Mouse (Mus musculus): ENCODE results near the gene Tomm7. TPM values are rescaled to one million over a fixed set of nuclear protein-coding genes. Genes with fewer than 3 reads are reported as not detected.

Gene Tomm7
- polyA plus RNA-seq, 1 experiment from 2014 or later: 103 TPM

- no peak for ATAC-seq (ENCODE audit: insufficient number of reproducible peaks, low FRiP score, low TSS enrichment, low read depth)
- no peak overlapping the region for H3K9ac ChIP-seq
- 81% methylated on average over 4 of the region's 4 CpGs for WGBS
- 0 out of 2 replicates have a peak overlapping the region, but pooled peaks have one; percentile 76 for H3K4me2 ChIP-seq
- H3K4me3 ChIP-seq: no peak overlapping the region
- H3K9me3 ChIP-seq: no peaks in the 10 kb centered on the region
- H3K27ac ChIP-seq: no peak overlapping the region
- peaks cover 12% of the 10 kb centered on the region for H3K4me1 ChIP-seq
- H3K27me3 ChIP-seq: no peaks in the 10 kb centered on the region
- H3K36me3 ChIP-seq: peaks cover 31% of the 10 kb centered on the region
Measured at GRCm38 (mm10) chr5:23789078-23789612, 54.8 kb downstream of the Tomm7 start.

Other genes starting within 250 kb of the Tomm7 start
- gene Srpk2, start 159.5 kb downstream of the Tomm7 start, polyA plus RNA-seq (2015; fragmentation: Nextera tagmentation; extraction: Ambion mirVana): 54.5 and 54.6 TPM in 2 replicates
- 29.8 and 32.4 TPM in 2 replicates for gene Pus7, start 60.5 kb downstream of the Tomm7 start, polyA plus RNA-seq (2015; fragmentation: Nextera tagmentation; extraction: Ambion mirVana)
- 43.1 and 47.1 TPM in 2 replicates for gene Rint1, start 56.5 kb downstream of the Tomm7 start, polyA plus RNA-seq (2015; fragmentation: Nextera tagmentation; extraction: Ambion mirVana)
- gene Fam126a, start 186.5 kb upstream of the Tomm7 start, polyA plus RNA-seq (2015; fragmentation: Nextera tagmentation; extraction: Ambion mirVana): 31.0 and 31.2 TPM in 2 replicates